Mouse (Mus musculus) lung, postnatal 36 days (tissue): ENCODE data around the gene Atp5d.
A peak's percentile ranks its signal among the peaks of the same experiment; 100 is the strongest.
"Not testable (repeated sequence)": the region's sequence is repeated elsewhere in the genome, so short reads cannot be mapped to it uniquely, and the experiment has no call there.

Experiments
- DNase-seq: peaks from one replicate; pipeline ENCODE4 v3.0.0; 2022; ENCODE audit warnings: mixed read lengths

The Atp5d gene

DNA sequence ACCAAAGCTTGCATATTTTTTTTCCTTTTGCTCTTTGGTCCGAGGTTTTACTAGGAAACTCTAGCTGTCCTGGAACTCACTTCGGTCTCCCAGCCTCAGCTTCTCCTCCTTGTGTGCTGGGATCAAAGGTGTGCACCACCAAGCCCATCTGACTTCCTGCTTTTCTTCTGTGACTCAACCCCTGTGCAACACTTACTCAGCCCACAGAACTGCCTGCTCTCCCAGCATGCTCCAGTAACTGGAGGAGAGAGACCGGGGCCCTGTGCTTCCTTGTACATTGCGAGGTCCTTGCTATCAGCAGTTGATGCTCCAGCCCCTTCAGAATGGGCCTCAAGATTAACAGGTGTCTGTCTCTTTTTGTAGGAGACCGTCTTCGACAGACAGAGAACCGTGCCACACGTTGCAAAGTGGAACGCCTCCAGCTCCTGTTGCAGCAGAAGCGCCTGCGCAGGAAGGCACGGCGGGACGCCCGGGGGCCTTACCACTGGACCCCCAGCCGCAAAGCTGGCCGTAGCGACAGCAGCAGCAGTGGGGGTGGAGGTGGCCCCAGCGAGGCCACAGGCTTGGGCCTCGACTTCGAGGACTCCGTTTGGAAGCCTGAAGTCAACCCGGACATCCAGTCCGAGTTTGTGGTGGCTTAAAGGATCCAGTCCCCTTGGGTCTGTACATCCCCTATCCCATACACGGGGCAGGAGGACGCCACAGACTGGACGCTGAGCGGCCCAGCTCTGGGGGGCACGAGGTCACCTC is 17.7 kb downstream of the Atp5d start:
- no peak for DNase-seq

- DNase-seq, result peak; percentile 76
These were observed 18.3 kb downstream of the Atp5d start for GRCm38 (mm10) chr10:80156752-80157053.

DNA sequence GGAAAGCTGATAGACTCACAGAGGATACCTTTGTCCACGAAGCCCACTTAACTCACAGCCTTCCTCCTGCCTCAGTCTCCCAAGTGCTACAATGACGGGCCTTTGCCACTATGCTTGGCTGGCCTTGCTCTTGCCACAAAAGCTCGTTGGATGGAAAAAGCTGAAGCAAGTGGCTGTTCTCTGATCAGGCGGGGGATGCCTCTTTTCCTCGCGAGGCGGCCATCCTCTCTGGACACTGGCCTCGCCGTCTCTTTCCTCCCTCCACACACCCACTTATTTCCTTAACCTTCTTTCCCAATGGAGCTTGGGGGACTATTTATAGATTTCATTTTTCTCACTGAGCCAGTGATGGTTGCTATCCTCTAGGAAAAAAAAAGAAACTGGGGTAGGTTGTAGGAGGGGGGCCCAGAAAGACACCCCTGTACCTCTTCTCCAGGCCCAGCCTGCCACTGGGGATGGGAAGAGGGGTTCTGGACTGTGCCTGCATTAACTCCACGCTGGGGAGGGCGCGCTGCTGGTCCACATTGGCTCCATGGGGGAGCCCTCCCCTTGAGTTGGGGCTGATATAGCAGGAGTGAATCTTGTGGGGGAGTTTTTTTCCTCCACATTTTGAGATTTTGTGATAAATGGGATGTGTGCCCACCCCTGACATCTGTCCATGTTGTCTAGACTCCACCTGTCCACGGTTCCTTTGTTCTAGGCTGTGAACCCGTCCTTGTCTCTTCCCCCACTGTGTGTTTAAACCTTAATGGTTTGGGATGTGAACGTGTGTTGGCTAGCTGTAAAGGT is 18.9 kb downstream of the Atp5d start:
- no peak for DNase-seq

DNA sequence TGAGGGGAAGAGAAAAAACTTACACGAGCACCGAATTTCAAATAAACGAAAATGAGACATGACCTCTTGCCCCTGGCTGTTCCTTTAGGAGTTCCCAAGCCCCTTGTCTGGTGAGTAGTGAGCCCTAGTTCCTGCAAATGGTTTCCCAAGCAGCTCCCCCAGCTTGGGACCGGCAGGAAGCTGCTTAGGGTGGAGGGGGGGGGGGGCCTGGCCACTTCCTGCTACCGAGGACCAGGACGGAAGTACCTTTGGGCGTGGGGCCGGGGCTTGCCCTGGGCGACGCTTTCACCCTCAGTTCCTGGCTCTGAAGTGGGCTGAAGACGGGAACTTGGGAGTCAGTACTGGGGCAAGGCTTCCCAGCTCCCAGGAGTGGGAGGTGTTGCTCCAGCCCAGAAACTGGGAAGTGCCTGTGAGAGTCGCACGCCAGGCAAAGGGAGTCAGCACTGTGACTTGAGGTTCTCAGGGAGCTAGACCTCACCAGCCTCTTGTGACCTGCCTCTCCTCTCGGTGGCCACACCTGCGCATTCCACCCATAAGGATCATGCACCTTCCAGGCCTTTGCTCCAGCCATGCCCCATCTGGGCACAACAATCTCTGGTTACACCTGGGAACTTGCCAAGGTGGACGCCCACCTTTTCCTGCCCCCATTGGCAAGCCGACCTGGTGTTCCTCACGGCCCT is 20.0 kb downstream of the Atp5d start:
- peak; percentile 90 for DNase-seq

DNA sequence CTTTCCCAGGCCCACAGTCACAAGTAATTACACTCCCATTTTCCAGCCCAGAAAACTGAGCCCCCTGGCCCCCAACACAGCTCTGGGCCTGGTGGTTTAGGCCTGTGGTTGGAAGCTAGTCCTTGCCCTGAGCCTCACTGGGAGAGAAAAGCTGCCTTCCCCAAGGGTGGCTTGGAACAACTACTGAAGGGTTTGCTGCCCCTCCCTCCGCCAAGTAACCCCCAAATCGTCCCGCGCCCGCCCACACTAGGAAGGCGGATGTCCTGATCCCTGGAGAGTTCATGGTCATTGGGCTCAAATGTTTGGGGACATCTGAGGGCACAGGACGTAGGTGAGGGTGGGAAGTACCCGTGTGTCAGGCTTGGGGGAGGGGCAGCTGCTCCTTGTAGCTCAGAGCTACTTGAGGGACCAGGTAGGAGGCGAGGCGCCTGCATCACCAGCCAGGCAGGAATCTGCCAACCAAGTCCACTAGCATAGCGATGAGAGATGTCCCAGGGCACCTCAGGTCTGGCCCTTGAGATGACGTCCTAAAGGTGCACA is 20.7 kb downstream of the Atp5d start:
- DNase-seq, result peak; percentile 79

- peak; percentile 99 for DNase-seq
These were observed 21.4 kb downstream of the Atp5d start for GRCm38 (mm10) chr10:80159561-80160454.

DNA sequence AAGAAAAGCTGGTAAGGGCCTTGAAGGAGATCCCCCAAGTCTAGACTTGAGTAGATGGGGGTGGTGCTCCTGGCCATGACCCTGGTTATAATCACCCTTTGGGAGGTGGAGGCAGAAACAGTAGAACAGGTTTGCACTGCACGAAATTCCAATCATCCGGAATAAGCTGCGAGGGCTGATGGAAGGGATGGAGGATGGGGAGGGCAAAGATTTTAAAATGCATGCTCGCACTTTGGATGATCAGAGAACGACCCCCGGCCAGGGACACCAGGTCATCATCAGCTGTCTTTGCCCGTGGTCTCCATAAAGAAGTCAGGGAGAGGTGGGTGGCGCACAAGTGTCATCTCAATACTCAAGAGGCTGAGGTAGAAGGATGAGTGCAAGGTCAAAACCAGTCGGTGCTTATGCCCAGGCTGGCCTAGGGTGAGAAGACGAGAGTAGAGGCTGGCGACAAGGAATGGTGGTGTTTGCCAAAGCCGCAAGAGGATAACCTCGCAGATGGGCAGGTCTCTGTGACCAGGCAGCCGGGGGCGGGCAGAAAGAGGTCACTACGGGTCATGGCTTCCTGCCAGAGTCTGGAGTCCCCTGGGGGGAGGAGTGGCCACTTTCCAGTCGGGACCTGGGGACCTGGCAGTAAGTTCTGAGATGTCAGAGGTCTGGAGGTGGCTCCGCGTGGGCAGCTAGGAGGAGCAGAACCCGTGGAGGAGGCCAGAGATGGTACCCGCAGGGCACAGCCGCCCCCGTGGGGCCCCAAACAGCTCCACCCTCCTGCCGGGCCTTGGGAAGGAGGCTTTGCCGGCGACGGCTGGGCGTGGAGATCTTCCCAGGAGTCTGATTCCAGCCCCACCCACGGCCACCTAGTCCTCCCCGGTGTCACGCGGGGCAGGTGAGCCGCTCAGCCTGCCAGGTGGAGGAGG is 22.3 kb downstream of the Atp5d start:
- peak; percentile 92 for DNase-seq

DNA sequence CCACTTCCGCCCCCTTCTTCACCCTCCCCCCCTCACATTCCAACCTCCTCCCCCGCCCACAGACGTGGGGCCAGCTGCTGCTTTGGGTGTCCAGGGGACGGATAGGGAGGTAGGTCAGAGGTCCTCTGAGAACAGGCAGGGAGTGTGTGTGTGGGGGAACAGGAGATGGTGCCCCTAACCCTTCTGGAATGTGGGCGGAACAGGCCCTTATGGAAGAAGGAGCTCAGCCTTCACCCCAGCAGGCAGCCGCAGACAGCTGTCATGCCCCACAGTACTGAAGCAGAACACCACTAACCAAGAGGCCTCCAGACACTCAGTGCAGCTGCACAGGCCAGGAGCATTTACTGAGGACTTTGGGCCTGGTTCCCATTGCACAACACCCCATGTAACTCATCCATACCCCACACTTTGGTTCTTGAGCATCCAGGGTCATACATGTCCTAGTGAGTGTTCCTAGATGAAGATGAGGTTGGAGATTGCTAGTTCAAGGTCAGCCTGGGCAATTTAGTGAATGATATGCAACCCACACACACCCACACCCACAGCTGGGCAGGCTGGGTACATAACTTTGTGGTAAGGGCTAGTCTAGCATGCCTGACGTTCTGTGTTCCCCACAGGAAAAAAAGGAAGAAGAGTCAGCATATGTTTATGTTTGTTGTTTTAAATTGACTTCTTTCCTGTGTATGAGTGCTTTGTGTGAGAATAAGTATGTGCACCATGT is 23.2 kb downstream of the Atp5d start:
- DNase-seq, result peak; percentile 64

DNA sequence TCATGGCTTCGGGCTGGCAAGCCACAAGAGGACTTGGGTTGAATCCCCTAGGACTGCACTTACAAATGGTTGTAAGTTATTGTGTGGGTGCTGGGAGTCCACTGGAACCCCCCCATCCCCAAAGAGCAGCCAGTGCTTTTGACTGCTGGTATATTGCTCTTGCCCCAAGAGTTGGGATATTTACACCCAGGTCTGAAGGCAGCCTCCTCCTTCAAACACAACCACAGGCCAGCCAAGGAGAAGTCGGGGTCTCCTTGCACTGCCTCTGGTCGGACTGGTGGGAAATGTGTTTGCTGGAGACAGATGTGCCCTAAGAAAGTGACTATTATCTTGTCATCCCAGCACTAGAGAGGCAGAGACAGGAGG is 23.8 kb downstream of the Atp5d start:
- no peak for DNase-seq

GRCm38 (mm10) chr10:80162716-80163299 is 24.4 kb downstream of the Atp5d start:
- DNase-seq, result no peak

DNA sequence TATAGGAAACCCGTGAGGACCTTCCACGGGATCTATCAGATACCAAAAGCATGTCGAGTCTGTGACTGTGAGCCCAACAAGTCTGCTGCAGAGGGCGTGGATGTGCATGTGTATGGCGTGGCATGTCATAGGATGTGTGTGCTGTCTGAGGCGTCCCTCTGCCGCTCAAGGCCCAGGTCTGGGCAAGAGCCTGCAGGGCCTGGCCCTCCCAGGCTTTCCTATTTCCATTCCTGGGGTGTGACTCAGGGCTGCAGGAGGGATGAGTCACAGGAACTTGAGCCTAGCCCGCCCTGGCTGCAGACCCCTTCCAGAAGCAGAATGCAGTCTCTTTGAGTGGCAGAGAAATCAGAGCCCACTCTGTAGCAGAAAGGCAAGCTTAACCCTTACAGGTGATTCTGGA is 25.3 kb downstream of the Atp5d start:
- peak; percentile 37 for DNase-seq

DNA sequence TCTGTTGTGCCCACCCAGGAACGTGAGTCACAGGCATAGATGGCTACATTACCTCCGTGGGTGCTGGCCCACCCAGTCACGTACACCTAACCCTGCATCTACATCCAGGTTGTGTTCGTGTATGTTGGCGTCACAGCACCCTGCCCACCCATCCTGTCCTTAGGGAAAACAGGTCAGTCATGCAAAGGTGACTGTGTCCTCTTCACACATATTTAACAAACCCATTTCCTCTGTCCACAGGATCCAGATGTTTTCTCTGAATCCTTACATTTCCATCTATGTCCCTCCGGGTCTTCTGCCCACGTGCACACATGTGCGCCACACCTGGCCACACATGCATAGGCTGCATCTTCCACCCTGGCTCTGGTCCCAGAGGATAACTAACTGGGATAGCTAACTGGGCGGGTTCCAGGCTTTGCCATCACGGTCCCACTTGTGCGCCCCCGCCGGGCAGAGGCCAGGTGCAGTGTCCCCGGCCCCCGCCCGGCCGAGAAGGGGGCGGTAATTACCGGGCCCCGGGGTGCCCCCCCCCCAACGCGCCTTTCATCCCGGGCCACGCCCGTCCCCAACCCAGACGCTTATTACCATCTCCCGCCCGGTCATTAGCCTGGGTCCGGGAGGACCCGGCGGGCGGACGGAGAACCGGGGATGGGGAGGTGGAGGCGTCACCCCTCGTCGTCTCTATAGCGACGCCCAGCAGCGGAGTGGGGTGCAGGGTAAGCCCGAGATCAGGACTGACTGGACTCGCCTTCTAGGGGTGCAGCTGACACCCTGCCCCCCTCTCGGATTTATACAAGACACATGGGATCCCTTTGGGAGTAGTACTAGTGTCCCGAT is 25.9 kb downstream of the Atp5d start:
- DNase-seq, result no peak

DNA sequence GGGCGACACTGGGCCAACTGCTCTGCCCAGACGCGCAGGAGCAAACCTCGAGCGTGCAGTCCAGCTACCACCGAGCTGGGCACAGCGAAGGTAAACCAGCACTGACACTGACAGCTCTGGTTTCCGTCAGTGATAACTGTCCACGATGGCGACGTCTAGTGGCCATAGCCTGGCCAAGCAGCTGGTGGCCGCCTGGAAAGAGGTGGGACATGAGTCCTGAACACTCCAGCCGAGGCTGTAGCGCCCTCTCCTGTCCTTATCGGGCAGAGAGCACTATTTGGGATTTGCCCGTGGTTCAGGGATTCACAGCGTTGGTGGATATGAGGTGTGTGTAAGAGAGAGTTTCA is 26.5 kb downstream of the Atp5d start:
- peak; percentile 99 for DNase-seq

- DNase-seq, result no peak
These were observed 27.1 kb downstream of the Atp5d start, which contains the start of gene Cirbp for GRCm38 (mm10) chr10:80165392-80166128. TSS of gene Cirbp (plus strand) at chr10:80165985.

DNA sequence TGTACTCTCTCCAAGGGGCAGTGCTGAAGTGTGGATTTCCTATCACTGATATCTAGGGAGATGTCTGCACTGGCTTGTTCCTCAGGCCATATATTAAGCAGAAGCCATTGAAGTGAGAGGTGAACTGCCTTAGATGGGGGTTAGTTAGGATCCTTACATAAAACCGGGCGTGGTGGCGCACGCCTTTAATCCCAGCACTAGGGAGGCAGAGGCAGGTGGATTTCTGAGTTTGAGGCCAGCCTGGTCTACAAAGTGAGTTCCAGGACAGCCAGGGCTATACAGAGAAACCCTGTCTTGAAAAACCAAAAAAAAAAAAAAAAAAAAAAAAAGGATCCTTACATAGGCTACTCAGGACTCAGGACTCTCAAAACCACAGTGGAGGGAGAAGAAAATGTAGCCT is 27.7 kb downstream of the Atp5d start:
- DNase-seq, result not testable (repeated sequence)

DNA sequence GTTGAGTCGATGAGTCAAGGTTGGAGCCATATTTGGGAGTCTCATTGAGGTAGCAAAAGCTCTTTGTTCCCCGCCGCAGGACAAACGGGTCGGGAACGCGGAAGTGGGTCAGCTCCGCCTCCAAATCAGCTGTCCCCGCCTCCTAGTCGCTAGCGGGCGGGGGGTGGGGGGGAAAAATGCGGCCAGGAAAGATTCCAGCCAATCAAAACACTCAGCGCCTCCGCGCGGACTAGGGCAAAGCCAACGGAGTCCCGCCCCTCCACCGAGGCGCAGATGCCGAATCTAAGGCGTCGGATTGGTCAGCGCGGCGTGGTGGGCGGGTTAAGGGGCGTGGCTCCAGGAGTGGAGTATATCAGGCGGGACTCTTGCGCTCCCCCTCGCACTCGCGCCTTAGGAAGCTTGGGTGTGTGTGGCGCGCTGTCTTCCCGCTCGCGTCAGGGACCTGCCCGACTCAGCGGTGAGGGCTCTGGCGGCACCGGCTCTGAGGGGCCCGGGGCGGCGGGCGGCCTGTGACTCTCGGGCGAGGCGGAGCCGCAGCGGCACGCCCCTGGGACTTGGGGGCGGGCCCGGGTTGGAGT is 29.1 kb downstream of the Atp5d start:
- peak; percentile 99 for DNase-seq

GRCm38 (mm10) chr10:80168038-80168661 is 29.7 kb downstream of the Atp5d start:
- DNase-seq, result peak; percentile 95

DNA sequence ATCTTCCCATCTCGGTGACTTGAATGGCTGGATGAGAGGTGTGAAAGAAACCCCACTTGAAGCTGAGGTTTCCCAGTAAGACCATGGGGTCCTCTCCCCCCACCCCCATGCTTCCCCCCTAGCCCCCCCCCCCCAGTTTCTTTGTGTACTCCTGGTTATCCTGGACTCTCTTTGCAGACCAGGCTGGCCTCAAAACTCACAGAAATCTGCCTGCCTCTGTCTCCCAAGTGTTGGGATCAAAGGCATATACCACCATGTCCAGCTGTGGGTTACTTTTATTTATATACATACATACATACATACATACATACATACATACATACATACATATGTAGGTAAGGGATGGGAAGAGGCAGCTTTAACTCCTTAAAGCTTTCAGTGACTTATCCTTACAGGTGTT is 30.6 kb downstream of the Atp5d start:
- DNase-seq, result no peak
